Mouse (Mus musculus) embryo, embryonic 11 days (tissue): ENCODE measurements around the gene Scml4.

Experiments used
- DNase-seq: peaks from one replicate; pipeline ENCODE4 v3.0.0-alpha.2; 2015

The Scml4 gene

DNA sequence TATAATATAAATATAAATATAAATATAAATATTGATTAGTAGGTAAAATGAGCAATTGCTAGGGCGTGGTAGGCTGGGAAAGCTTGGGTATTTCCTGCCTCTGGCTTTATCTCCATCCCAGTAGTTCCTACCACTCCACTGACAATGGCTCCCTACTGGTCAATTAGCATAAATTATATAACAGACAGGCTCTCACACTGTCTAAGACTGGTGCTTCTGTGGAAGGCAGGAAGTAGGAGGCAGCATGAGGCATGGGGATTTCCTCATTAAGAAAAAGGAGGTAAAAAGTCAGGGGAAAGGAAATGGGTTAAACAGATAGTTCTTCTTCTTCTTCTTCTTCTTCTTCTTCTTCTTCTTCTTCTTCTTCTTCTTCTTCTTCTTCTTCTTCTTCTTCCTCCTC lies 48.4 kb downstream of the Scml4 start:
- DNase-seq: no peak

DNA sequence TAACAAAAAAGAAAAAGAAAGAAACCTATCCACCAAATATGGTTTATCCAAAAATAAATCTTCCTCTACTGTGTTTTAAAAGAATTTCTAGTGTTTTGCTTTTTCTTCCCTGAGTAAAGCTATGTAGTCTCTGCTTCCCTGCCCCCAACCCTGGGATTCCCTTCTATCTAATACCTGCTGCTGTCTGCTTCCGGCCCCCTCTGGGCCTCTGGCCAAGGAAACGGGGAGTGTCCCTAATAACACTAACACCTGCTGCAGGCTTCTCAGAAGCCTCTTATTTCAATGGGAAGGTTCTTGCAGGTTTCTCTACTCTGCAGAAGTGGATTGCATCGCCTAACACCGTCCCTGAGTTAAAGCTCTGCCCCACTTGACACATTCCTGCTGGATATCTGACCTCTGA lies 50.4 kb downstream of the Scml4 start:
- DNase-seq: no peak

DNA sequence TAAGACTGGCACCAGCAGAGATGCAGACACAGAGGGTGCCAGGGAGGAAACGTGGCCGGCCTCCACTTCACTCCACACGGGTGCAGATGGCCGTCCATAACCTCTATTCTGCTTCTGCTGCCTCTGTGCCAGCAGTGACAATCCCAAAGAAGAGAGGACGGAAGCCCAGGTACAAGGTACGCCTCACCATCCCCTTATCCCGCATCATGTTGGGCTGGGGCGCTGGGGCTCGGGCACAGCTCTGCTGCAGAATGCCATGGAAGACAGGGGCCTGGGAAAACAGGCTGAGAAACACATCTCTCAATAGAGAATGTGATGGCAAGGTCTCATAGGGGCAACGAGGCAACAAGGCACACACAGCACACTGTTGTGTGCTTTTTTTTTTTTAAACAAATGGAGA lies 51.9 kb downstream of the Scml4 start:
- DNase-seq: no peak

DNA sequence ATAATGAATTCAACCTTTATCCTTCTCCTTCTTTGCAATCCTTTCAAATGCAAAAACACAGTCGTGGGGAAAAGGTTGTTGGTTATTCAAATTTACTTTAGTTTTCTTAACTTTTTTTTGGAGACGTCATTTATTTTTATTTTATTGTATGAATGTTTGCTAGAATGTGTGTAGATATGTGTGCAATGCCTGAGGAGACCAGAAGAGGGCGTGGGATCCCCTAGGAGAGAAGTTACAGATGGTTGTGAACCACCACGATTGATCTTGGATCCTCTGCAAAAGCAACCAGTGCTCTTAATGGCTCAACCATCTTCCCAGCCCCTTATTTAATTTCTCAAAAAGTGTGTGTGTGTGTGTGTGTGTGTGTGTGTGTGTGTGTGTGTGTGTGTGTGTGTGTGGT lies 53.0 kb downstream of the Scml4 start:
- DNase-seq: no peak

DNA sequence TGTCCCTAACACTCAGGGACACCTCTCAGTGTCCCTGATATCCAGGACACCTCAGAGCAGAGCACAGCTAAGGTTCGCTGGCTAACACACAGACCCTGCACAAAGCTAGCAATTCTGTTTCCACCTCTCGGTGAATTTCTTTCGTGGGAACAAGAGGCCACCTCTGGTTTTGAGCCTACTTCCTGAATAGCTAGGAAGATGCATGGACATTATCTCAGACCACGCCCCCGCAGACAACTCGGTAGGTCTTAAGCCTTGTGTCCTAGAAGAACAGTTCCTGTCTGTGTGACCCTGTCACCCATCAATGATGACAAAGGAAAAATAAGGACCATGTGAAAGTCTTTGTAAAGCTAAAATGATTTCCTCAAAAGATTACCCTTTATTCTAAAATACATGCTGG lies 54.0 kb downstream of the Scml4 start:
- no peak for DNase-seq

DNA sequence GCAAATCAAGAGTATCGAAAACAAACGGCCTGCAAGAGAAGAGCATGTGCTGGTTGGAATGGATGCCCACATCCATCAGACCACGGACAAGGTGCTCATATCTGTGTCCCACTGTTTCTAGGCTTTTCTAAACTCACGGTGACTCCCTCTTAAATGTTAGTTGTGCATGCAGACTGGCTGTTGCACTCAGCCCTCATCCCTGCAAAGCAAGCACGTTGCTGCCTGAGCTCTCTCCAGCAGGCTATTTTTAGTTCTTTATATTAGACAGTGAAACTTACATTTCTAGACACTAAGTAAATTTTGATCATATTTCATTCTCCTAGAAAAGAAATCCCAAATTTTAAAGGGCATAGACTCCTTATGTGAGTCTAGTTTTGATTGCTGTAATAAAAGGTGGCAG lies 57.2 kb downstream of the Scml4 start:
- no peak for DNase-seq

DNA sequence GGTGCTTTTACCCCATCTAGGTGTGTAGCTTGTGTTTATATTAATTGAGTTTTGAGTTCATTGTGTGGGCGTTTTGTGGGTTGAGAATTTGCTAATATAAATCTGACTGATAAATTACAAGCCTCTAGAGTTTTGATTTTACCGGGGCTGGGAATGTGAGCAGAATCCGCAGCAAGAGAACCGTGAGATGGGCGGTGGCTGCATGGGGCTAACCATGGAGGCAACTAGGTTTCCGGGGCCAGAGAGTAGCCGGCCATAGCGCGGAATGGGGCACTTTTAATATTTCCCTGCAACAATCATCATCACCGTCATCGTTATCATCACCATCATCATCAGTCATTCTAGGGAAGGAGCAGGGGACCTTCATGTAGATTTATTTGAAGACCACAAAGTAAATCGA lies 59.6 kb downstream of the Scml4 start:
- no peak for DNase-seq

DNA sequence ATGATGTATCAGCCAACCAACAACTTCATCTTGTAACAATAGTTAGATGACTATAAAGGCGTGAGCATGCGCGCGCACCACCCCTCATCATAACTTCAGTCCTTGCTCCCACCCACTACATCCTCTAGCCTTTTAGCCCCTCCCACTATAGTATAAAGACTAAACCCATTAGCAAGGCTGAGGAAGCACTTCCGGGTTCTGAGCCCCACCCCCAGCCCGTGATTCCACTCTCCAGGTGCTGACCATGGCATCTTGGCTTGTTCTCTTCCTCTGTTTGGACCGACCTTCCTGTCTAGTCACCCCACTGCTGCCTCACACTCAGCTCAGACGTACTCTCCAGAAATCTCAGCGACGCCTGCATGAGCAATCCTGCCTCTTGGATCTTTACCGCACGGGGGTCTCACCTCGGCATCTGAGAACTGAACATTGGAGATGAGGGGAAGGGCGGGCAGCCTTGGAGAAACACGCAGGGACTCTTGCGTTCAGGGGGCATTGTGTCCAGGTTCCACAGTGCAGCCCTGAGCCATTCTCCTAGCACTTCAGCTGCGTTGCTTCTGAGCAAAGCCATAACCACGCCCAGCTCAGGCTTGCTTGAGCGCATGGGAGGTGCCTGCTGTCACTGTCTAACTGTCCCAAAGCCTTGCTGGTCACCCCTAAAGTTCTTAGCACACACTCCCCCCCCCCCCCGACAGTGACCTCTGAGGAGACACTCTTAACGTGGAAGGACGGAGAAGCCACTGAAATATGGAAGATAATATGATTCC lies 65.1 kb downstream of the Scml4 start:
- DNase-seq: no peak

DNA sequence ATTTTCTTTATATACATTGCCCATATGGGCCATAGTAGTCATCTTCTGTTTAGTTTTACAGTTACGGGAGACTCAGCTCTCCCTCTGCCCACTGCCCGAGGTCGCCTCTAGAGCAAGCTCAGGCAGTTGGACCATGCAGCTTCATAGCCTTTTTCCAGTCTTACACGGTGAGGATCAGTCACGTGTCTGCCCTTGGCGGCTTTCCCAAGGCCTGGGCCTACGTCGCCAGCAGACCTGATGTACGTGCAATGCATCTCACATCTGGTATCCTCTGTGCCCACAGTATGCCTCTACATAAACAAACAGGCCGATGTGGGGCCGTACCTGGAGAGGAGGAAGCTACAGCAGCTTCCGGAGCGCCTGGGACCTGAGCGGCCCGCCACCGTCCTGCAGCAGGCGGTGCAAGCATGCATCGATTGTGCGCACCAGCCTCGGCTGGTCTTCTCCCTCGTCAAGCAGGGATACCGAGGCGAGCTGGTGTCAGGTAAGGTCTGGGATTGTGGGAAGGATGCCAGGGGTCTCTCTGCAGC lies 70.0 kb downstream of the Scml4 start:
- no peak for DNase-seq

DNA sequence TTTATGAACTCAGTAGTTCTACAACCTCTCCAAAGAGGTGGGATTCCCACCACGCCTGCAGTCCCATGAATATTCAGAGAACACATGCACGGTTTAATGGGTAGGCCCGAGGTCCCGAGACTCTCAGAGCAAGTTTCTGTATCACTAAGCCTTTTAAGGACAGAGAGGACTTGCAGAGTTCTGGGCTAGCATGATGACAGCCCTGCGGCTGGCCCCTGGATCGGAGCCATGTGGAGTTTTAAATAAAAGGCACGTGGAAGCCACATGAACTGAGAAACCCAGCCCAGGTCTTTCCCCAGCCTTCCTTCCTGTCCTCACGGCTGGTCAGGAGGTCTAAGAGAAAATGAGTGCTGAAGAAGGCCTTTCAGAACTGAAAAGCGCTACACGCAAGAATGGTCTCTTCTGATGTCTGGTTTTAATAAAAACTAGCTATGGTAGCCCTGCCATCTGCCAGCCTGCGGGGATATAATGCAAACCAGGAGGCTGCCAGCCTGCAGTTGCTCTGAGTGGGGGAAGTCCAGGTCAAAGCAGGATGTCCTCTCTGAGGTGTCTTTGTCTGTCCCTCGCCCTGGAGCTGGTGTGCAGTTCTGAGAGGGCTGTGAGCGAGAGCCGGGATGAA lies 72.8 kb downstream of the Scml4 start:
- peak; percentile 62 for DNase-seq

DNA sequence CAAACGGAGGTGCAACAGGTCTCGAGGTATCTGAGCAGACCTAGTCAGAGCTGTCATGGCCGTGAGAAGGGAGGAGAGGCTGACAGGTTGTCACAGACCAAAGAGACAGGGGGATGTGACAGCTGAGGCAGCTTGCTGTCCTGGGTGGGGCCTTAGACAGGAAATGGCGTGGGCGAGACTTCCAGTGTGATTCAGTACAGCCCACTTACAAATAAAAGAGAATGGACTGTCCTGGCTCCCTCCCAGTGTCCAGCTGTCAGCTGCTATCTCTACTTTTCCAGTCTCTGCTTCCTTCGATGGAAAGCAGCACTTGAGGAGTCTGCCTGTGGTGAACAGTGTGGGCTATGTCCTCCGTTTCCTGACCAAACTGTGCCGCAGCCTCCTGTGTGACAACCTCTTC lies 74.5 kb downstream of the Scml4 start:
- no peak for DNase-seq

DNA sequence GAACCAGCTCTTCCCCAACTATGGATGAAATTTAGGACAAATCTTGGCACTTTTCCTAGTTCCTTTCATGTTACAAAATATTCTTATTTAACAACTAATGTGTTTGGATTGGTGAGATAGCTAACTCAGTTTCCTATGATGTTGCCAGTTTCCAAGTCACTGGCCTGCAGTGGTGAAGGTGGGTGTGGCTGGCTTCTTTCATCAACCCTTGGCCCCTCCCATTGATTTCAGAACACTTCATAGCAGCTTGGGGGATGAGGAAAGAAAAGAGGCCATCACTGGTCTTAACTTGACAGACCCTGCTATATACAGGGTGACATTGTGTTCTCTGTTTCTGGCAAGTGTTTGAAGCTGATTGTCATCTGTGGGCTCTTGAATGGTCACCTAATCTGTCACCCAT lies 76.0 kb downstream of the Scml4 start:
- no peak for DNase-seq

DNA sequence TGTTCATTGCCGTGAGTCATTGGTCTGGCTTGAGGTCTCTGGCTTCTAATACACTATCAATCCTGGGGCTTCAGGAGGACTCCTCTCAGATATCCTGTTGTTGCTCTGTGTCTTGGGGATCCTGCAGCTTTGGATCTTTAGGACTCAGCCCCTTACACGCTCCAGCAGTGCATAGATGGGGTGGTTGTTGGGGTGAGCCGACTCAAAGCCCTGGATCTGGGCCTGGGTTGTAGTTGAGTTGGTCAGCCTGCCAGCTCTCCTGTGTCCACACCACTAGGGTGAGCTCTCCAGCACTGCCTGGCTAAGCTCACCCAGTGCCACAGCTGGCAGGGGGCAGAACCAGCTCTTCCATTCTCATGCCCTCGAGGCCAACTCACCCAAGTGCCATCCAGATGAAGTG lies 78.2 kb downstream of the Scml4 start:
- DNase-seq: no peak

DNA sequence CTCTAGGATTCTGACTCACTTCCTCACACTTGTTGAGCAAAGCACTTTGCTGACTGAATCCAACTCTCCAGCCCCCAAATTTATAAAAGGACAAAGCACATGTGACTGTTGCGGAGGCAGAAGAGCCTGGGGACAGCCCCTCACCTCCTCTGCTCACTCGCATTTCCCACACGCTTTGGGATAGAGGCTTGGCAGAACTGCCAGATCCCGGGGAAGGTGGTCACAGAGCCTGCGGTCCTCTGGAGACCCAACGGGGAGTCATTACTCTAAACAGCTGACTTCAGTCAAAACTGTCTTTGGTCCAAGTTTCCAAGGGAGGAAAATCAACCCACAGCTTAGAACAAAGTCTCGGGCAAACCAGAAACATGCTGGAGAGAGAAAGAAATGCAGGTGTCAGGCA lies 79.5 kb downstream of the Scml4 start:
- no peak for DNase-seq

DNA sequence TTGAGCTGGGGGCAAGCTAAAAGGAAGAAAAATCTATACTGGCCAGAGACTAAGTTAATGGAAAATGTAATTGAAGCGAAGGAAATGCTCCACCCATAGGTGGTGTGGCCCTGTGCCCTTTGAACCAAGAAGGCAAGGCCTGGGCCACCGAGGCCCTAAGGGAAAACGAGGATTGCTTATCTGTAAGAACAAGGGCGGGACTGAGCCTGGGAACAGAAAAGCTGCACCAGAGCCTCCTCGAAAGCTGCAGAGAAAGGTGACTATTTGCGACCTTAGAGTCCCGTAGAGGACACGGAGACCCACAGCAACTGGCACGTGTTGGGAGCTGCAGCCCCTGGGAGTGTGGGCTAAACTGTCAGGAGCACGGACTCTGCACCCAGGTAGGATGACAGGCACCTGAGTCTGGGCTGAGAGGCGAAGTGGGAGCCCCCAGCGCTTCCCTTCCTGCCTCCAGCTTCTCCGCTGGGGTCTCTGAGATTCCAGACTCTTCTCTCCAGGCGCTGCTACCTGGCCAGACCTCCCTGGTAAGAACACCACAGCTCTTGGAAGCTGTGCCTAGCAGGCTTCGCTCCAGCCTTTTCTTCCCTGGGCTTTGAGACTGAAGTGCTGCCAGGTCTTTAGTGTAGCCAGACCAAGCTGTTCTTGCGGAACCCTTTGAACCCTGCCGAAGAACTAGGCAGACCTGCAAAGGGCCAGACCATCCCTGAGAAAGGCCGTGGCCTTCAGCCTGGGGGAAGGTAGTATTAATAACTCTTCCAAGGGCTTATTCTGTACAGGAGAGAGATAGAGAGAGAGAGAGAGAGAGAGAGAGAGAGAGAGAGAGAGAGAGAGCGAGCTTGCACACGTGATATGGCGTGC lies 80.3 kb downstream of the Scml4 start:
- no peak for DNase-seq

DNA sequence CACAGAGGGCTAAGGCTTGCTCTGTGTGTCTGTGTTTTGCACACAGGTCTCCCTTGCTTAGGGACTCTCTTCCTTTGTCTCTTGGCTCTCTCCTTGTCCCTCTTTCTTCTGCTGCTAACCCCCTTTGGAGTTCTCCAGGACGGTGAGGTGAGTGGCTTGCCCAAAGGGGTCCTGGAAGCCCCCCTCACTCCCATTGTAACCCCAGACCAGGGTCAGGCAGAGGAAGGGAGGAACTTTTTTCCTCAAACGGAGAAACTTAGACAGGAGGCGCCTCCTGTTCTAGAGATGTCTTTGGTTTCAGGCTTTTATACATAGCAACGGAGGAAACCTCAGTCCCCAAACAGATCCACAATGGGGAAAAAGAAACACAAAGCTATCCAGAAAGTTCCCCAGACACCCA lies 81.1 kb downstream of the Scml4 start:
- DNase-seq: no peak

DNA sequence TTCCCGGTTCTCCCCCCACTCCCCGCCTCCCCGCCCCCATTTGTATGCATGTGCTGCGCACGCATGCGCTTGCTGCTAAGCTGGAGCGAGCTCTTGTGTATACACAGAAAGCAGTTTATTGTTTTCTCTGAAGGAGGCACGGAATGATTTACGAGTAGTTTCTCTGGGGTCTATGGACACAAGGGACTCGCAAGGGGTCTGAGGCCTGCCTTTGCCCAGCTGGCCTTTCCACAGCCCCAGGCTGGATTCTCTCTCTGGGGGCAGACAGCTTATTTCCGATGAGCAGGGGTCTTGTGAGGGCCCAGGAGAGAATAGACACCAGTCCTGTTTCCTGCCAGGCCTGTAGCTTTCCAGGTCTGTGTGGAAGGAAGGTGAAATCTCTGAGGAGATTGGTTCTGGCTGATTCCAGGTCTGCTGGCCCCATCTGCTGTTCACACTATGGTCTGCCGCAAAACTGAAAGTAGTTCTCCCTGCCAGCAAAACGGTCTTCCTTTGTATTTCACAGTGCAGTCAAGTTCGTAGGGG lies 81.6 kb downstream of the Scml4 start:
- peak; percentile 75 for DNase-seq

DNA sequence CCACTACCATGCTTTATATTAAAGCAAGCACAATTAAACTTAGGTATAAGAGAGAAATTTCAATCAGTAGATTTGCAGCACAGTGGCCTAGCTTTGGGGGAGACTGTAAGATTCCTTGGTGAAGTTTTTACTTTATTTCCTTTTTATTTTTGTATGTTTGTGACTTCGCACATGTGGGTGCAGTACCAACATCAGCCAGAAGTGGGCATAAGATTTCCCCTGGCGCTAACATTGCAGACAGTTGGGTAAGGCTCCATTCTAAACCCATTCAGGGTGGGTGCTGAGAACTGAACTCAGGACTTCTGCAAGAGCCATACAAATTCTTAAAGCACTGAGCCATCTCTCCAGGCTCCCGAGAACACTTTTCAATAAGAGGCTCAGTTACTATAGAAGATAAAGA lies 82.1 kb downstream of the Scml4 start:
- no peak for DNase-seq

DNA sequence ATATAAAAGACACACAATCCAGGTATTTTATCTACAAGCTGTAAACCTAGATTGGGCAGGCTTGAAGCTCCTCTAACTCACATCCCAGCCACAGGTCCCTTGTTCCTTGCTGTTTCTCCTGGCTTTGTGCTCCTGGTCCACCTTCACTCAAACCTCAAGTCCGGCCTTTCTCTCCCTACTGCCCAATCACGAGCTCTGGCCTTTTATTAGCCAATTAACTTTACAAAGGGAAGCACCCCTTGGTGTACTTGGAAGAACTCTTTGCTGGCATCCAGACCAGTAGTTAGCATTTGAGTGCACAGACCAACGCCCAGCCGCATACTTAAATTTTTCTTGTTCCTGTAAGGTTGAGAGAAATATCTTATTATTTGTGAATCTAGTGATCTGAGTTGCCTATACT lies 85.1 kb downstream of the Scml4 start:
- DNase-seq: no peak

DNA sequence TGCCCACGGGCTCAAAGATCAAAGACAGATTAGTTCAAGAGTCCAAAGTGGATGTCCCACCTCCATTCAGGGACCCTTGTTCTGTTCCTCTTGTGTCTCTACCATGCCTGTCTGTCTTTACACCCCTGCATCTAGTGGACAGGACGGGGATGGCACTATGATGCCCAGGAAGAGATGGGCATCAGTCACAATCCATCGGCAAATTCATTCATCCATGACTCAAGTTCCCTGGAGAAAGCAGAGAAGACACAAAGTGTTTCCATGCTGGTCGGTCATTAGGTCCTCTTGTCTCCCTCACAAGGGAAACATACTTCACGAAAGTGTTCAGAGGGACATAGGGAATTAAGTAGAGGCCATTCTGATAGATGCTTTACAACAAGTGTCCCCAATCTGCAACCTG lies 87.2 kb downstream of the Scml4 start:
- DNase-seq: no peak

DNA sequence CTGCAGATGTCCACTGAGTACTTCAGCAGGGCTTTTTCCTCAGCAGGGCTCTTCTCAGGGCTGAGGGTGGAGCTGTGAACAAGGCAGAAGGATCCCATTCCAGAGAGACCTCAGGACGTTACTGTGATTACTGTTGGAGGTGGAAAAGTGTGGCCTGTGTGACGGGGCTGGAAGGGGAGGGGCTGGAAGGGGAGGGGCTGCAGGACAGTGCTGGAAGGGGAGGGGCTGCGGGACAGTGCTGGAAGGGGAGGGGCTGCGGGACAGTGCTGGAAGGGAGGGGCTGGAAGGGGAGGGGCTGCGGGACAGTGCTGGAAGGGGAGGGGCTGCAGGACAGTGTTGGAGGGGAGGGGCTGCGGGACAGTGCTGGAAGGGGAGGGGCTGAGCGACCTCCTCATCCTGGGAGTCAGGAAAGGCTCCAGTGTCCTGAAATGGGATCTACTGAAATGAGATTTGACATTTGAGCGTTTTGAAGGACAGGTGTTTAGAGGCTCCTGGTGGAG lies 90.1 kb downstream of the Scml4 start:
- peak; percentile 74 for DNase-seq

DNA sequence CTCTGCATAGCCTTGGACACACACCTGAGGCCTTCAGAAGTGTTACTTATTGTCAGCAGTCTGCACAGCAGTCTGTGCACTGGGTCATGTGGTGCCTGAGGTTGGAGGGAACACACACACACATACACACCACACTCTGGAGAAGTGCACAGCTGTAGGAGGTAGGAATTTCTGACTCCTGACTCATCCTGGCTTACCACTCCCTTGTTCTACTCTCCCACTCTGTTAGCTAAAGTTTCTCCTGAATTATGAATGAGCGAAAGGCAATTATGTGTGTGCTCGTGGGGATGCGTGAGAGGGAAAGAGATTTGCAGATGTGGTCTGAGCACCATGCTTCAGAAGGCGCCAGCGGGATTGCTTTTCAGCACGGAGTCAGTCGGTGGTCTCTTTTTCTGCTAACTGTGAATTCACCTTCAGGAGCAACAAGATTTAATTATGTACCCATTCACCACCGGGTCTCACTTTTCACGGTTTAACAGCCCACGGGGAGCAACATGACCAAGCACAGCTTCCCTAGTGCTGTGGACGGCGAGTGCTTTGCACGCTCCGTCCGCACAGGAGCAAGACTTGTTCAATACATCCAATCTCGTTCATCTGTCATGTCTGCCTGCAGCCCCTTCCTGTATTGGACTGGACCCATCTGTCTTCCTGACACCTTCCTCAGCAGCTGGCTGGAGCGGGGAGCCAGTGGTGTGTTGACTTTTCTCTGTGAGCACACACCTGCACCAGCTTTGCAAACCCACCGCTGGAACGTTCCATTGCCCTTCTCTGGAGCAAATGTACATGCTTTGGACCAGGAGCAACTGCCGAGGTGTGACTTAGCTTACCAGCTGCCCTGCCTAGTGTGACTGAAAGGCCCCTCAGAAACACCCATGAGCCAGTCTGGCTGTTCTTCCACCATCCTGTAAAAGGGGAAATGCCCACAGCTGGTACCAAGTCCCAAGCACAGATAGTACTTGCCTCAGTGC lies 91.2 kb downstream of the Scml4 start:
- DNase-seq: peak; percentile 39
